Mouse (Mus musculus): ENCODE measurements around the gene Fam71e1. TPM values are rescaled to one million over a fixed set of nuclear protein-coding genes. Genes with fewer than 3 reads are reported as not detected.

Gene Fam71e1
- polyA plus RNA-seq, 1 experiment = 2.7 TPM

DNA sequence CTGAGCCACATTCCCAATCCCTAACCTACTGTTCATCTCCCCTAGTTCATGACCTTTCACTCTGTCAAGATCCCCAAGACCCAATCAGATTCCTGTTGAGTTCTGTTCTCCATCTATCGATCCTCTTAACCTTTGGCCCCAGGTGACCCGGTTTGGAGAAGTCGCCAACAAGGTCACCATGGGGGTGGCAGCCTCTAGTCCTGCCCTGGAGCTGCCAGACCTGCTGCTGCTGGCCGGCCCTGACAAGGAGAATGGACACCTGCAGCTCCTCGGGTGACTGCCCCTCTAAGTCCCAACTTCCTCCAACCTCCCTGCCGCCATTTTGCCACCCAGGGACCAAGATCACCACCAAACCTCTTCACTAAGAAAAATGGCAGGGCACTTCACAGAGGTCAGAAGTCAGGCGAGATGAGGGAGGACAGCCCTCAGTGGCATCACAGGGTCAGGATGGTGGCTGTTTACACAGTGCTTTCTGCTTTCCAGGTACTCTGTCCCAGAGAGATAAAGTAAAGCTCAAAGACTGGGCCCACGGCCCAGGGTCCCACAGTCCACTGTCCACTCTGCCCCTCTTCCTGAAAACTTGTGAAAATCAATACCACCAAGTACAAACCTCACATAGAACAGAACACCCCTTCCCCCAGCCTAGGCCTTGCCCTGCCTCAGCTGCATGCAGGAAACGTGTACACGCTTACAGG lies 1.1 kb downstream of the Fam71e1 start:
- Histone ChIP-seq H3K4me1 (ENCODE audit: control insufficient read depth, insufficient read depth, low read length) (peaks cover 6% of the 10 kb centered on the region; the same call in 1 of the 2 replicates), H3K4me3 (ENCODE audit: insufficient read depth, low read length) (peak overlapping the region; percentile 78), H3K27ac (ENCODE audit: insufficient read depth, low read length) (no peak overlapping the region)
- TF ChIP-seq CTCF (IDR thresholded peaks at IDR 0.05; ENCODE audit: borderline replicate concordance, insufficient read depth, low read length) = no peak
- no peak for TF ChIP-seq POLR2A (IDR thresholded peaks at IDR 0.05; ENCODE audit: low read depth, low read length)

DNA sequence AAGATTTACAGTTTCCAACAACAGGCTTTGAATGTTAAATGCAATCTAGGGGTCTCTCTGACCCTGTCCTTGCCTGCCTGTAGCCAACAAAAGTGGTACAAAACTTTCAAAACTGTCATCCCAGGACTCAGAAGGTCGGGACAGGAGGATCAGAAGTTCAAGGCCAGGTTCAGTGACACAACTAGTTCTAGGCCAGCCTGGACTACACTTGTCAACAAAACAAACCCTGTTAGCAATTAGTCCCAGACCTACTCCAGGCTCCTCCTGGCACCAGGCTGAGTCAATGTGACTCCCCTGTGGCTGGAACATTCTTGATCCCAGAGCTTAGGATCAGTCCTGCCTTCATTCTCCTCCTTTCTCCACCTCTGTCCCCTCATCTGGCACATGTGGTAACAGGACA lies 2.5 kb downstream of the Fam71e1 start:
- Histone ChIP-seq H3K4me1 (ENCODE audit: control insufficient read depth, insufficient read depth, low read length) (peaks cover 6% of the 10 kb centered on the region; the same call in 1 of the 2 replicates), H3K4me3 (ENCODE audit: insufficient read depth, low read length) (no peak overlapping the region), H3K27ac (ENCODE audit: insufficient read depth, low read length) (no peak overlapping the region)
- no peak for TF ChIP-seq CTCF (IDR thresholded peaks at IDR 0.05; ENCODE audit: borderline replicate concordance, insufficient read depth, low read length)
- no peak for TF ChIP-seq POLR2A (IDR thresholded peaks at IDR 0.05; ENCODE audit: low read depth, low read length)

DNA sequence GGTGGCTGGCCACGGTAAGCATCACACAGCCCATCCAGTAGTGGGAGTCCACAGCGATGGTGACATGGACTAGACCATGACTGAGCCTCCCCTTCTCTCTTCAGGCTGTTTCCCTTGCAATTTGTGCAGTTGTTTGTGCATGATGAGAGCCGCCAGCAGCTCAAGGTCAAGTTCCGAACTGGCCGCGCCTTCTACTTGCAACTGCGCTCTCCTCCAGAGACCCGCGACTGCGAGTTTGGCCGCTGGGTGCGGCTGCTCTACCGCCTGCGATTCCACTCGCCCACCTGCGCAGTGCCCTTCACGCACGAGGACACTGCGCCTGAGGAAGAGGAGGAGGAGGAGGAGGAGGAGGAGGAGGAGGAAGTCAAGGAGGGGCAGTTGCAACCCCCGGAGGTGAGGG lies 3.7 kb downstream of the Fam71e1 start:
- H3K27ac ChIP-seq (ENCODE audit: insufficient read depth, low read length) = no peak overlapping the region
- peaks cover 5% of the 10 kb centered on the region; the same call in 1 of the 2 replicates for H3K4me1 ChIP-seq (ENCODE audit: control insufficient read depth, insufficient read depth, low read length)
- no peak overlapping the region for H3K4me3 ChIP-seq (ENCODE audit: insufficient read depth, low read length)
- TF ChIP-seq CTCF (IDR thresholded peaks at IDR 0.05; ENCODE audit: borderline replicate concordance, insufficient read depth, low read length) = no peak
- peak; percentile 32; the same call in 1 of the 2 replicates for TF ChIP-seq POLR2A (IDR thresholded peaks at IDR 0.05; ENCODE audit: low read depth, low read length)

DNA sequence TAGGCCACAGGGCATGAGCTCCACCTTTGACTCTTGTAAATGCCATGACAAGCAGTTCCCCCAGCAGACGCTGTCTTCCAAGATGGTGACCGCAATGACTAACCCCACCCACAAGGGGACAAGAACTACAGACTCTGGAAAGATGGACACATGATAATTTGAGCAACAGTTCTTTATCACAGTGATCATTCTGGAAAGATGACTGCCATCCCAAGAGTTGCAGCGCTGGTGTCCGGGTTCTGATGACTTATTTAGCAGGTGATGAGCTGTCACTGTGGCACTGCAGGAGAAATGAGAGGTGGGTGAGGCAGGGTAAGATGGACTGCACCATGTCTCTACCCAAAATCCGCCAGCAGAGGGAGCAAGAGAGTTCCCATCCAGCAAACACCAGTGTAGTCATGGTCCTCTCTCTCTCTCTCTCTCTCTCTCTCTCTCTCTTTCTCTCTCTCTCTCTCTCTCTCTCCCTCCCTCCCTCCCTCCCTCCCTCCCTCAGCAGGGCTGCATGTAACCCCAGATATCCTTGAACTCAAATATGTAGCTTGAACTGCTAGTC lies 5.3 kb downstream of the Fam71e1 start:
- no peak overlapping the region for H3K27ac ChIP-seq (ENCODE audit: insufficient read depth, low read length)
- H3K4me3 ChIP-seq (ENCODE audit: insufficient read depth, low read length) = no peak overlapping the region
- no peaks in the 10 kb centered on the region for H3K4me1 ChIP-seq (ENCODE audit: control insufficient read depth, insufficient read depth, low read length)
- peak; percentile 67; the same call in 1 of the 2 replicates for TF ChIP-seq CTCF (IDR thresholded peaks at IDR 0.05; ENCODE audit: borderline replicate concordance, insufficient read depth, low read length)
- TF ChIP-seq POLR2A (IDR thresholded peaks at IDR 0.05; ENCODE audit: low read depth, low read length) = no peak

DNA sequence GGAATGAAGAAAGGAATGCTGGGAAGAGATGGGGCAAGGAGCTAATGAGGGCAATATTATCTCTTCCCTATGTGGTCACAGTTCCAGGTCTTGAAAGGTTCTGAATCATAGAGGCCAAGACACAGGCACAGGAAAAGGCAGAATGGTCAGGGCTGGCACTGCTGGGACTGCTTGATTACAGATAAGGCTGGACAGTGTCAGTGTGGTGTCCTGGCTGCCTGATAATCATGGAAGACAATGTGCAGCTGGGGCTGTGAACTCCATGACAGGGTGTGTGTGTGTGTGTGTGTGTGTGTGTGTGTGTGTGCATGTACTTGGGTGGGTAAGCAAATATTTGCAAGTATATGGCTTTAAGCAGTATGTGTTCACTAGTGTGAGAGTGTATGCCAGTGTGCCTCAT lies 11.1 kb downstream of the Fam71e1 start:
- Histone ChIP-seq H3K27ac (ENCODE audit: insufficient read depth, low read length) (no peak overlapping the region), H3K4me3 (ENCODE audit: insufficient read depth, low read length) (no peak overlapping the region), H3K4me1 (ENCODE audit: control insufficient read depth, insufficient read depth, low read length) (no peaks in the 10 kb centered on the region)
- TF ChIP-seq POLR2A (IDR thresholded peaks at IDR 0.05; ENCODE audit: low read depth, low read length) (no peak), CTCF (IDR thresholded peaks at IDR 0.05; ENCODE audit: borderline replicate concordance, insufficient read depth, low read length) (no peak)

DNA sequence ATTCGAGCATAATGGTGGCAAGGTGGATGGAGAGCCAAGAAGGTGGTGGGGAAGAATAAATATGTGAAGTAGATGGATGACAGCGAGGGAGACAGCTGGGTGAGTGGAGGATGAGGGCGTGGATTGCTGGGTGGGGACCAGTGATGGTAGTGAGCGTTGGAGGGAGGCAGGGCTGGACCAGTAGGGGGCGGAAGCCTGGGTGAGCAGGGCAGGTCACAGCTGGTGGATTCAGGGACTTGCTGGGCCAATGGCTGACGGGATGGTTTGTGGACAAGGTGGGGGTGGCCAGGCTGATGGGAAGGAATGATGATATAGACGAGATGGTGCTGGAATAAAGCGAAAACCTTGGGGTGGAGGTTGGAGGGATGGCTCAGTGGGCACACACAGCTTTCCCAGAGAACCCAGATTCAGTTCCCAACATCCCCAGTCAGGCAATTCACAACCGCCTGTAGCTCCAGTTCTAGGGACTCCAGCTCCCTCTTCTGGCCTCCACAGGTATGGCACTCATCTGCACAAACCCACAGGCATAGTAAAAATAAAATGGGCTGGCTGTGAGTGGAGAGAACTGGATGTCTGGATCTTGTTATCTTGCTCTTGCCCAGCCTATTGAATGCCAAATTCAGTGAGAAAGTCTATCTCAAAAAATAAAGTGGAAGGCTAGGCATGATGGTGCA lies 23.0 kb downstream of the Fam71e1 start:
- TF ChIP-seq POLR2A (IDR thresholded peaks at IDR 0.05; ENCODE audit: low read depth, low read length) (no peak), CTCF (IDR thresholded peaks at IDR 0.05; ENCODE audit: borderline replicate concordance, insufficient read depth, low read length) (0 out of 2 replicates have a peak, but pooled peaks have one; percentile 4)
- Histone ChIP-seq H3K4me1 (ENCODE audit: control insufficient read depth, insufficient read depth, low read length) (no peaks in the 10 kb centered on the region), H3K4me3 (ENCODE audit: insufficient read depth, low read length) (no peak overlapping the region), H3K27ac (ENCODE audit: insufficient read depth, low read length) (no peak overlapping the region)

DNA sequence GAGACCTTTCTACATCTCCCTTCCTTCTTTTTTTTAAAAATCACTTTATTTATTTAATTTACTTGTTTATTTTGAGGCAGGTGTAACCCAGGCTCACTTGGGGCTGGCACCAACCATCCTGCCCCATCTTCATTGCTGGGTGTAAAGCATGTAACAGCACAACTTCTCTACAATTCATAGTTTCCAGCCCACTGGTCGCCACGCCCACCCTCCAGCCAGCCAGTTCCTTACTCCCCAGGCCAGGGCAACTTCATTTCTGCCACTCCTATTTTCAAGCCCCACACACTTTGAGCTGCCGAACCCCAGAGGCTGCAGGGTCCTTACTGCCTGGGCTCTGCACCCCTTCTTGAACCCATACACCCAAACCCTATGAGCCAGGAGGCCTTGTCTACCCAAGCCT lies 24.6 kb downstream of the Fam71e1 start:
- H3K27ac ChIP-seq (ENCODE audit: insufficient read depth, low read length) = no peak overlapping the region
- TF ChIP-seq CTCF (IDR thresholded peaks at IDR 0.05; ENCODE audit: borderline replicate concordance, insufficient read depth, low read length) = no peak
- TF ChIP-seq POLR2A (IDR thresholded peaks at IDR 0.05; ENCODE audit: low read depth, low read length) = no peak
- 0 out of 2 replicates have a peak, but pooled peaks cover 5% of the 10 kb centered on the region for H3K4me1 ChIP-seq (ENCODE audit: control insufficient read depth, insufficient read depth, low read length)

DNA sequence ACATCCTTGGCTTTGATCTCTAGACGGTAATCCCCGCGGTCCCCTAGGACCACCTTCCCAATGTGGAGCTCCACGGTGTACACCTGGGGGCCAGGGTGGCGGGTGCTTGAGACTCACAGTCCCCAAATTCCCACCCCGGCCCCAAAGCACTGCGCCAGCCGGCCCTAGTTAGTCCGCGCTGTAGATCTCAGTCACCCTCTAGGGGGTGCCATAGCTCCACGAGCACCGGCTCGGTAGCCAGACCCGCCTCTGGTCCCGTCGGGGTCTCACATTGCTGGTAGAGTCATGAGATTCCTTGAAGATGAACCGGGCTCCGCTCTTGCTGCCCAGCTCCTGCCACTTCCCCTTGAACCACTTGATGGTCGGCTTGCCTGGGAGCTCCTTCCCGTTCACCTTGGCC lies 25.3 kb downstream of the Fam71e1 start:
- Histone ChIP-seq H3K27ac (ENCODE audit: insufficient read depth, low read length) (no peak overlapping the region), H3K4me1 (ENCODE audit: control insufficient read depth, insufficient read depth, low read length) (0 out of 2 replicates have a peak, but pooled peaks cover 5% of the 10 kb centered on the region), H3K4me3 (ENCODE audit: insufficient read depth, low read length) (no peak overlapping the region)
- TF ChIP-seq CTCF (IDR thresholded peaks at IDR 0.05; ENCODE audit: borderline replicate concordance, insufficient read depth, low read length) (peak; percentile 36; the same call in 1 of the 2 replicates), POLR2A (IDR thresholded peaks at IDR 0.05; ENCODE audit: low read depth, low read length) (no peak)

More for the DNA sequence above, 24.6 kb downstream of the Fam71e1 start:
- no peak overlapping the region for H3K4me3 ChIP-seq (ENCODE audit: insufficient read depth, low read length)

DNA sequence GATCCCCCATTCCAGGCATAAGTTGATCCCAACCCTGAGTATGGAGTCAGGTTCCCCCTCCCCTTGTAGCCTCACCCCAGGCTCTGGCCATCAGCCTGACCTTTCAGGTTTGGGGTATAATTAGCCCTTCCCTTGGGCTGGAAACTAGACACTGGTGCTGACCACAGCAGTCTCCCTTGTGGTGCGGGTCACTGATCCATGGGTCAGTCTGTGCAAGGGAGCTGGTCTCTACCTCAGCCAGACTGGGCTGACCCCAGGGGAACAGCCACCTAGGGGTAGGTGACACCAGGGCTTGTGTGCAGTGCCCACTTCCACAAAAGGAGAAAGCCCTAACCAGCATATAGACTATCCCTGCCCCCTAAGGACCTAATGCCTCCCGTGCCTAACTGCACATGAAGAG lies 26.7 kb downstream of the Fam71e1 start:
- no peak overlapping the region for H3K4me3 ChIP-seq (ENCODE audit: insufficient read depth, low read length)
- no peak overlapping the region for H3K27ac ChIP-seq (ENCODE audit: insufficient read depth, low read length)
- 0 out of 2 replicates have a peak, but pooled peaks cover 5% of the 10 kb centered on the region for H3K4me1 ChIP-seq (ENCODE audit: control insufficient read depth, insufficient read depth, low read length)
- TF ChIP-seq POLR2A (IDR thresholded peaks at IDR 0.05; ENCODE audit: low read depth, low read length) (no peak), CTCF (IDR thresholded peaks at IDR 0.05; ENCODE audit: borderline replicate concordance, insufficient read depth, low read length) (no peak)

Data from embryonic fibroblast, embryonic 13.5 days (primary cell).